Mouse (Mus musculus): ENCODE results near the gene Slc38a6.

- TF ChIP-seq CTCF (IDR thresholded peaks at IDR 0.05; ENCODE audit: borderline replicate concordance, insufficient read depth, low read length) (no peak), POLR2A (IDR thresholded peaks at IDR 0.05; ENCODE audit: low read depth, low read length) (no peak)
These were observed 107.3 kb downstream of the Slc38a6 start for GRCm38 (mm10) chr12:73393881-73394291.

Measured in embryonic fibroblast, embryonic 13.5 days (primary cell).